Mouse (Mus musculus) neural tube, embryonic 15.5 days (tissue): ENCODE data around the gene Sncb. TPM values are rescaled to one million over a fixed set of nuclear protein-coding genes. Genes with fewer than 3 reads are reported as not detected.
A peak's percentile ranks its signal among the peaks of the same experiment; 100 is the strongest.

Experiments
- ATAC-seq: fragments of 200-750 bp; cut with Nextera tagmentation; 2 replicates; pipeline ENCODE4 v1.8.0; 2017; ENCODE audit warnings: mild to moderate bottlenecking, moderate TSS enrichment, moderate library complexity; ENCODE audit not compliant: low FRiP score
- H3K27ac ChIP-seq: fragments of 300-500 bp; sonication (generic); replicated peaks from 2 replicates; pipeline ENCODE4 v1.5.1; 2015; ENCODE audit warnings: mild to moderate bottlenecking, inconsistent platforms
- H3K27me3 ChIP-seq: fragments of 300-500 bp; sonication (generic); replicated peaks from 2 replicates; pipeline ENCODE4 v1.6.1; 2015; ENCODE audit warnings: inconsistent platforms
- H3K36me3 ChIP-seq: fragments of 300-500 bp; sonication (generic); 2 replicates; pipeline ENCODE4 v1.6.1; 2015; ENCODE audit warnings: inconsistent platforms
- H3K4me1 ChIP-seq: fragments of 300-500 bp; sonication (generic); 2 replicates; pipeline ENCODE4 v1.6.1; 2015; ENCODE audit warnings: inconsistent platforms
- H3K4me2 ChIP-seq: fragments of 300-500 bp; sonication (generic); 2 replicates; pipeline ENCODE4 v1.6.1; 2015; ENCODE audit warnings: inconsistent platforms, mild to moderate bottlenecking, moderate library complexity
- H3K4me3 ChIP-seq: fragments of 300-500 bp; sonication (generic); replicated peaks from 2 replicates; pipeline ENCODE4 v1.5.1; 2015; ENCODE audit warnings: mild to moderate bottlenecking, inconsistent platforms
- H3K9ac ChIP-seq: fragments of 300-500 bp; sonication (generic); replicated peaks from 2 replicates; pipeline ENCODE4 v1.6.1; 2015; ENCODE audit warnings: mild to moderate bottlenecking, inconsistent platforms
- H3K9me3 ChIP-seq: fragments of 300-500 bp; sonication (generic); replicated peaks from 2 replicates; pipeline ENCODE4 v1.6.1; 2016; ENCODE audit warnings: inconsistent platforms
- WGBS: fragments of 180-500 bp; shearing (Covaris S2); methylation state at CpG from one replicate; pipeline ENCODE4 v1.1.7; 2015; ENCODE audit warnings: mixed read lengths; 5-methylcytosine and 5-hydroxymethylcytosine counted together
- polyA plus RNA-seq: library from polyadenylated mRNA; unstranded; fragments of >200 nt; fragmentation: Nextera tagmentation; extraction: Ambion mirVana; gene quantifications from 2 replicates; pipeline ENCODE4 v1.2.1, GENCODE M21; 2015

The Sncb gene
- polyA plus RNA-seq = 110 and 122 TPM in 2 replicates

GRCm38 (mm10) chr13:54766192-54766768 is at the start of gene Sncb:
TSS of gene Sncb (minus strand) at chr13:54766595.
- peak within 1 kb of the TSS; percentile 79 for H3K27ac ChIP-seq
- peak within 1 kb of the TSS; percentile 73 for H3K9ac ChIP-seq
- H3K27me3 ChIP-seq = peaks cover 47% of the 10 kb centered on the region
- H3K36me3 ChIP-seq = no peaks in the 10 kb centered on the region; the same call in 1 of the 2 replicates
- peak within 1 kb of the TSS; percentile 69 for H3K4me2 ChIP-seq
- no peaks in the 10 kb centered on the region for H3K9me3 ChIP-seq
- peaks cover 28% of the 10 kb centered on the region for H3K4me1 ChIP-seq
- under 1% methylated on average over 35 of the region's 35 CpGs for WGBS
- H3K4me3 ChIP-seq = peak within 1 kb of the TSS; percentile 60
- peak; percentile 86 for ATAC-seq

- no peak for ATAC-seq
- H3K4me3 ChIP-seq = no peak overlapping the region
- no peaks in the 10 kb centered on the region for H3K27me3 ChIP-seq
- H3K36me3 ChIP-seq = no peaks in the 10 kb centered on the region
- no peak overlapping the region for H3K9ac ChIP-seq
- H3K4me1 ChIP-seq = peaks cover 4% of the 10 kb centered on the region; the same call in 1 of the 2 replicates
- no peak overlapping the region for H3K4me2 ChIP-seq
- WGBS = 90% methylated on average over 9 of the region's 9 CpGs
- H3K9me3 ChIP-seq = 0 out of 2 replicates have a peak, but pooled peaks cover 3% of the 10 kb centered on the region
- no peak overlapping the region for H3K27ac ChIP-seq
Observed at GRCm38 (mm10) chr13:54813381-54813780, 47.0 kb upstream of the Sncb start.

GRCm38 (mm10) chr13:54811476-54811875 is 45.1 kb upstream of the Sncb start:
- no peak for ATAC-seq
- WGBS = 69% methylated on average over 7 of the region's 7 CpGs
- no peak overlapping the region for H3K9ac ChIP-seq
- H3K27me3 ChIP-seq = no peaks in the 10 kb centered on the region
- H3K4me2 ChIP-seq = no peak overlapping the region
- H3K9me3 ChIP-seq = 0 out of 2 replicates have a peak, but pooled peaks cover 3% of the 10 kb centered on the region
- no peaks in the 10 kb centered on the region for H3K36me3 ChIP-seq
- peaks cover 3% of the 10 kb centered on the region for H3K4me1 ChIP-seq
- H3K27ac ChIP-seq = no peak overlapping the region
- no peak overlapping the region for H3K4me3 ChIP-seq

- H3K27me3 ChIP-seq = peaks cover 7% of the 10 kb centered on the region; the same call in 1 of the 2 replicates
- peaks cover 8% of the 10 kb centered on the region for H3K4me1 ChIP-seq
- H3K4me2 ChIP-seq = no peak overlapping the region
- H3K4me3 ChIP-seq = no peak overlapping the region
- H3K36me3 ChIP-seq = no peaks in the 10 kb centered on the region
- H3K9ac ChIP-seq = no peak overlapping the region
- H3K9me3 ChIP-seq = 0 out of 2 replicates have a peak, but pooled peaks cover 3% of the 10 kb centered on the region
- 74% methylated on average over 12 of the region's 12 CpGs for WGBS
- ATAC-seq = no peak
- no peak overlapping the region for H3K27ac ChIP-seq
Observed at GRCm38 (mm10) chr13:54808067-54808466, 41.7 kb upstream of the Sncb start.

- Histone ChIP-seq H3K27ac (no peak overlapping the region), H3K27me3 (peaks cover 7% of the 10 kb centered on the region; the same call in 1 of the 2 replicates), H3K4me3 (no peak overlapping the region), H3K4me1 (peaks cover 8% of the 10 kb centered on the region), H3K9me3 (0 out of 2 replicates have a peak, but pooled peaks cover 3% of the 10 kb centered on the region), H3K4me2 (no peak overlapping the region), H3K9ac (no peak overlapping the region), H3K36me3 (no peaks in the 10 kb centered on the region)
- no peak for ATAC-seq
- 15% methylated on average over 13 of the region's 13 CpGs for WGBS
Observed at GRCm38 (mm10) chr13:54806434-54806976, 40.1 kb upstream of the Sncb start.

GRCm38 (mm10) chr13:54805134-54805838 is 38.9 kb upstream of the Sncb start:
- H3K4me2 ChIP-seq = no peak overlapping the region
- no peak overlapping the region for H3K27ac ChIP-seq
- ATAC-seq = no peak
- H3K4me3 ChIP-seq = no peak overlapping the region
- no peaks in the 10 kb centered on the region for H3K9me3 ChIP-seq
- peaks cover 7% of the 10 kb centered on the region; the same call in 1 of the 2 replicates for H3K27me3 ChIP-seq
- H3K4me1 ChIP-seq = peaks cover 8% of the 10 kb centered on the region
- no peak overlapping the region for H3K9ac ChIP-seq
- H3K36me3 ChIP-seq = no peaks in the 10 kb centered on the region
- WGBS = 48% methylated on average over 21 of the region's 21 CpGs

- Histone ChIP-seq H3K36me3 (no peaks in the 10 kb centered on the region), H3K27me3 (peaks cover 18% of the 10 kb centered on the region), H3K27ac (no peak overlapping the region), H3K4me3 (no peak overlapping the region), H3K4me2 (no peak overlapping the region), H3K9me3 (no peaks in the 10 kb centered on the region), H3K9ac (no peak overlapping the region), H3K4me1 (peaks cover 8% of the 10 kb centered on the region)
- ATAC-seq = no peak
- WGBS = 84% methylated on average over 6 of the region's 6 CpGs
Observed at GRCm38 (mm10) chr13:54803010-54803409, 36.6 kb upstream of the Sncb start.

GRCm38 (mm10) chr13:54800206-54800605 is 33.8 kb upstream of the Sncb start:
- no peak overlapping the region for H3K4me2 ChIP-seq
- WGBS = 71% methylated on average over 4 of the region's 4 CpGs
- H3K4me3 ChIP-seq = no peak overlapping the region
- no peak overlapping the region for H3K27ac ChIP-seq
- H3K36me3 ChIP-seq = no peaks in the 10 kb centered on the region
- no peaks in the 10 kb centered on the region for H3K9me3 ChIP-seq
- no peak overlapping the region for H3K9ac ChIP-seq
- no peak for ATAC-seq
- no peaks in the 10 kb centered on the region for H3K4me1 ChIP-seq
- H3K27me3 ChIP-seq = peaks cover 20% of the 10 kb centered on the region

GRCm38 (mm10) chr13:54799701-54800100 is 33.3 kb upstream of the Sncb start:
- no peak for ATAC-seq
- Histone ChIP-seq H3K36me3 (no peaks in the 10 kb centered on the region), H3K4me2 (peak overlapping the region; percentile 36), H3K9me3 (no peaks in the 10 kb centered on the region), H3K27ac (no peak overlapping the region), H3K27me3 (peaks cover 20% of the 10 kb centered on the region), H3K9ac (no peak overlapping the region), H3K4me3 (no peak overlapping the region), H3K4me1 (no peaks in the 10 kb centered on the region)
- 24% methylated on average over 9 of the region's 9 CpGs for WGBS

GRCm38 (mm10) chr13:54798740-54799139 is 32.3 kb upstream of the Sncb start:
- Histone ChIP-seq H3K27me3 (peaks cover 13% of the 10 kb centered on the region), H3K4me1 (no peaks in the 10 kb centered on the region), H3K27ac (no peak overlapping the region), H3K4me2 (no peak overlapping the region), H3K36me3 (no peaks in the 10 kb centered on the region), H3K4me3 (no peak overlapping the region), H3K9me3 (no peaks in the 10 kb centered on the region), H3K9ac (no peak overlapping the region)
- no peak for ATAC-seq
- WGBS = 82% methylated on average over 10 of the region's 10 CpGs

GRCm38 (mm10) chr13:54797861-54798643 is 31.7 kb upstream of the Sncb start:
- no peak overlapping the region for H3K27ac ChIP-seq
- no peaks in the 10 kb centered on the region for H3K9me3 ChIP-seq
- 82% methylated on average over 16 of the region's 16 CpGs for whole genome bisulfite sequencing

More at GRCm38 (mm10) chr13:54797861-54798643, 31.7 kb upstream of the Sncb start:
- H3K4me1 ChIP-seq = no peaks in the 10 kb centered on the region
- peaks cover 12% of the 10 kb centered on the region for H3K27me3 ChIP-seq
- H3K4me3 ChIP-seq = no peak overlapping the region
- ATAC-seq = no peak
- H3K9ac ChIP-seq = no peak overlapping the region
- H3K4me2 ChIP-seq = no peak overlapping the region
- no peaks in the 10 kb centered on the region for H3K36me3 ChIP-seq
